Mouse (Mus musculus): ENCODE results near the gene 1700086D15Rik. TPM values are rescaled to one million over a fixed set of nuclear protein-coding genes. Genes with fewer than 3 reads are reported as not detected.

The 1700086D15Rik gene
- polyA plus RNA-seq, 1 experiment from 2014 or later = not detected

- Histone ChIP-seq H3K4me2 (replicated peaks; ENCODE audit: low read depth, low read length) (no peak overlapping the region), H3K27ac (ENCODE audit: low read depth, low read length) (no peak overlapping the region), H3K4me3 (ENCODE audit: low read depth, low read length) (no peak overlapping the region), H3K9ac (ENCODE audit: low read depth, low read length) (no peak overlapping the region), H3K27me3 (ENCODE audit: control insufficient read depth, insufficient read depth, low read length) (no peaks in the 10 kb centered on the region), H3K4me1 (replicated peaks; ENCODE audit: control insufficient read depth, insufficient read depth, low read length) (no peaks in the 10 kb centered on the region; the same call in 1 of the 2 replicates), H3K36me3 (ENCODE audit: control insufficient read depth, insufficient read depth, low read length) (no peaks in the 10 kb centered on the region), H3K9me3 (ENCODE audit: control insufficient read depth, low read length) (no peaks in the 10 kb centered on the region)
- peak; percentile 30 for DNase-seq (ENCODE audit: low spot score)
- 66% methylated on average over 8 of the region's 8 CpGs for WGBS
- peak; percentile 87 for ATAC-seq (ENCODE audit: low FRiP score)
These were observed 34.7 kb downstream of the 1700086D15Rik start for GRCm38 (mm10) chr11:65124913-65125418.

GRCm38 (mm10) chr11:65120276-65120675 is 39.4 kb downstream of the 1700086D15Rik start:
- ATAC-seq (ENCODE audit: low FRiP score) (no peak), DNase-seq (ENCODE audit: low spot score) (no peak)
- Histone ChIP-seq H3K27ac (ENCODE audit: low read depth, low read length) (no peak overlapping the region), H3K9me3 (ENCODE audit: control insufficient read depth, low read length) (no peaks in the 10 kb centered on the region), H3K4me2 (replicated peaks; ENCODE audit: low read depth, low read length) (no peak overlapping the region), H3K4me1 (replicated peaks; ENCODE audit: control insufficient read depth, insufficient read depth, low read length) (no peaks in the 10 kb centered on the region; the same call in 1 of the 2 replicates), H3K27me3 (ENCODE audit: control insufficient read depth, insufficient read depth, low read length) (no peaks in the 10 kb centered on the region), H3K36me3 (ENCODE audit: control insufficient read depth, insufficient read depth, low read length) (no peaks in the 10 kb centered on the region), H3K9ac (ENCODE audit: low read depth, low read length) (no peak overlapping the region), H3K4me3 (ENCODE audit: low read depth, low read length) (no peak overlapping the region)
- WGBS = 83% methylated on average over 4 of the region's 4 CpGs

- H3K9me3 ChIP-seq (ENCODE audit: control insufficient read depth, low read length) = no peaks in the 10 kb centered on the region
- ATAC-seq (ENCODE audit: low FRiP score) (no peak), DNase-seq (ENCODE audit: low spot score) (no peak)
- H3K4me2 ChIP-seq (replicated peaks; ENCODE audit: low read depth, low read length) = no peak overlapping the region
- 94% methylated on average over 6 of the region's 6 CpGs for WGBS
- no peak overlapping the region for H3K4me3 ChIP-seq (ENCODE audit: low read depth, low read length)
- H3K4me1 ChIP-seq (replicated peaks; ENCODE audit: control insufficient read depth, insufficient read depth, low read length) = 0 out of 2 replicates have a peak, but pooled peaks cover 3% of the 10 kb centered on the region
- H3K27me3 ChIP-seq (ENCODE audit: control insufficient read depth, insufficient read depth, low read length) = no peaks in the 10 kb centered on the region
- no peaks in the 10 kb centered on the region for H3K36me3 ChIP-seq (ENCODE audit: control insufficient read depth, insufficient read depth, low read length)
- no peak overlapping the region for H3K27ac ChIP-seq (ENCODE audit: low read depth, low read length)
- no peak overlapping the region for H3K9ac ChIP-seq (ENCODE audit: low read depth, low read length)
These were observed 43.9 kb downstream of the 1700086D15Rik start for GRCm38 (mm10) chr11:65115811-65116210.

- no peaks in the 10 kb centered on the region for H3K36me3 ChIP-seq (ENCODE audit: control insufficient read depth, insufficient read depth, low read length)
- no peaks in the 10 kb centered on the region for H3K9me3 ChIP-seq (ENCODE audit: control insufficient read depth, low read length)
- 64% methylated on average over 4 of the region's 4 CpGs for WGBS
- no peak overlapping the region for H3K4me2 ChIP-seq (replicated peaks; ENCODE audit: low read depth, low read length)
- H3K4me3 ChIP-seq (ENCODE audit: low read depth, low read length) = no peak overlapping the region
- no peak for DNase-seq (ENCODE audit: low spot score)
- no peak overlapping the region for H3K27ac ChIP-seq (ENCODE audit: low read depth, low read length)
- H3K27me3 ChIP-seq (ENCODE audit: control insufficient read depth, insufficient read depth, low read length) = no peaks in the 10 kb centered on the region
- 0 out of 2 replicates have a peak, but pooled peaks cover 3% of the 10 kb centered on the region for H3K4me1 ChIP-seq (replicated peaks; ENCODE audit: control insufficient read depth, insufficient read depth, low read length)
- ATAC-seq (ENCODE audit: low FRiP score) = no peak
- no peak overlapping the region for H3K9ac ChIP-seq (ENCODE audit: low read depth, low read length)
These were observed 47.6 kb downstream of the 1700086D15Rik start for GRCm38 (mm10) chr11:65112086-65112485.

- Histone ChIP-seq H3K4me2 (replicated peaks; ENCODE audit: low read depth, low read length) (no peak overlapping the region), H3K27ac (ENCODE audit: low read depth, low read length) (no peak overlapping the region), H3K4me1 (replicated peaks; ENCODE audit: control insufficient read depth, insufficient read depth, low read length) (0 out of 2 replicates have a peak, but pooled peaks cover 3% of the 10 kb centered on the region), H3K9me3 (ENCODE audit: control insufficient read depth, low read length) (no peaks in the 10 kb centered on the region), H3K4me3 (ENCODE audit: low read depth, low read length) (no peak overlapping the region), H3K27me3 (ENCODE audit: control insufficient read depth, insufficient read depth, low read length) (no peaks in the 10 kb centered on the region), H3K36me3 (ENCODE audit: control insufficient read depth, insufficient read depth, low read length) (no peaks in the 10 kb centered on the region), H3K9ac (ENCODE audit: low read depth, low read length) (no peak overlapping the region)
- WGBS = 68% methylated on average over 5 of the region's 5 CpGs
- DNase-seq (ENCODE audit: low spot score) (no peak), ATAC-seq (ENCODE audit: low FRiP score) (no peak)
These were observed 48.0 kb downstream of the 1700086D15Rik start for GRCm38 (mm10) chr11:65111651-65112050.

- Histone ChIP-seq H3K9me3 (ENCODE audit: control insufficient read depth, low read length) (no peaks in the 10 kb centered on the region), H3K9ac (ENCODE audit: low read depth, low read length) (no peak overlapping the region), H3K4me1 (replicated peaks; ENCODE audit: control insufficient read depth, insufficient read depth, low read length) (0 out of 2 replicates have a peak, but pooled peaks cover 3% of the 10 kb centered on the region), H3K27me3 (ENCODE audit: control insufficient read depth, insufficient read depth, low read length) (no peaks in the 10 kb centered on the region), H3K4me2 (replicated peaks; ENCODE audit: low read depth, low read length) (no peak overlapping the region), H3K4me3 (ENCODE audit: low read depth, low read length) (no peak overlapping the region), H3K36me3 (ENCODE audit: control insufficient read depth, insufficient read depth, low read length) (no peaks in the 10 kb centered on the region), H3K27ac (ENCODE audit: low read depth, low read length) (no peak overlapping the region)
- no peak for ATAC-seq (ENCODE audit: low FRiP score)
- DNase-seq (ENCODE audit: low spot score) = no peak
- WGBS = 38% methylated on average over 10 of the region's 10 CpGs
These were observed 49.6 kb downstream of the 1700086D15Rik start for GRCm38 (mm10) chr11:65110058-65110457.

- ATAC-seq (ENCODE audit: low FRiP score) = no peak
- no peak overlapping the region for H3K9ac ChIP-seq (ENCODE audit: low read depth, low read length)
- H3K4me2 ChIP-seq (replicated peaks; ENCODE audit: low read depth, low read length) = no peak overlapping the region
- 84% methylated on average over 5 of the region's 5 CpGs for WGBS
- H3K4me3 ChIP-seq (ENCODE audit: low read depth, low read length) = no peak overlapping the region
- H3K27ac ChIP-seq (ENCODE audit: low read depth, low read length) = no peak overlapping the region
- H3K27me3 ChIP-seq (ENCODE audit: control insufficient read depth, insufficient read depth, low read length) = no peaks in the 10 kb centered on the region
- H3K4me1 ChIP-seq (replicated peaks; ENCODE audit: control insufficient read depth, insufficient read depth, low read length) = 0 out of 2 replicates have a peak, but pooled peaks cover 3% of the 10 kb centered on the region
- no peaks in the 10 kb centered on the region for H3K9me3 ChIP-seq (ENCODE audit: control insufficient read depth, low read length)
- no peaks in the 10 kb centered on the region for H3K36me3 ChIP-seq (ENCODE audit: control insufficient read depth, insufficient read depth, low read length)
- no peak for DNase-seq (ENCODE audit: low spot score)
These were observed 51.9 kb downstream of the 1700086D15Rik start for GRCm38 (mm10) chr11:65107734-65108171.

GRCm38 (mm10) chr11:65107151-65107550 is 52.5 kb downstream of the 1700086D15Rik start:
- Histone ChIP-seq H3K36me3 (ENCODE audit: control insufficient read depth, insufficient read depth, low read length) (no peaks in the 10 kb centered on the region), H3K4me3 (ENCODE audit: low read depth, low read length) (no peak overlapping the region), H3K9ac (ENCODE audit: low read depth, low read length) (no peak overlapping the region), H3K4me1 (replicated peaks; ENCODE audit: control insufficient read depth, insufficient read depth, low read length) (0 out of 2 replicates have a peak, but pooled peaks cover 3% of the 10 kb centered on the region), H3K4me2 (replicated peaks; ENCODE audit: low read depth, low read length) (no peak overlapping the region), H3K27ac (ENCODE audit: low read depth, low read length) (no peak overlapping the region; the same call in 1 of the 2 replicates), H3K27me3 (ENCODE audit: control insufficient read depth, insufficient read depth, low read length) (no peaks in the 10 kb centered on the region), H3K9me3 (ENCODE audit: control insufficient read depth, low read length) (no peaks in the 10 kb centered on the region)
- 66% methylated on average over 4 of the region's 4 CpGs for WGBS
- DNase-seq (ENCODE audit: low spot score) = no peak
- ATAC-seq (ENCODE audit: low FRiP score) = no peak

GRCm38 (mm10) chr11:65104076-65104475 is 55.6 kb downstream of the 1700086D15Rik start:
- H3K9ac ChIP-seq (ENCODE audit: low read depth, low read length) = no peak overlapping the region
- 87% methylated on average over 3 of the region's 3 CpGs for WGBS
- H3K27ac ChIP-seq (ENCODE audit: low read depth, low read length) = no peak overlapping the region
- DNase-seq (ENCODE audit: low spot score) = no peak
- H3K9me3 ChIP-seq (ENCODE audit: control insufficient read depth, low read length) = no peaks in the 10 kb centered on the region
- H3K4me2 ChIP-seq (replicated peaks; ENCODE audit: low read depth, low read length) = no peak overlapping the region
- no peaks in the 10 kb centered on the region for H3K27me3 ChIP-seq (ENCODE audit: control insufficient read depth, insufficient read depth, low read length)
- H3K4me3 ChIP-seq (ENCODE audit: low read depth, low read length) = no peak overlapping the region
- no peaks in the 10 kb centered on the region for H3K4me1 ChIP-seq (replicated peaks; ENCODE audit: control insufficient read depth, insufficient read depth, low read length)
- no peaks in the 10 kb centered on the region for H3K36me3 ChIP-seq (ENCODE audit: control insufficient read depth, insufficient read depth, low read length)
- no peak for ATAC-seq (ENCODE audit: low FRiP score)

Measured in hindbrain, embryonic 11.5 days (tissue).